Mouse (Mus musculus) splenic B cell, adult 2 months (primary cell): Measurements from ENCODE around the gene Cul9.

Experiments
- DNase-seq: peaks from one replicate; pipeline ENCODE4 v3.0.0-alpha.2; 2011; ENCODE audit warnings: low read depth, low spot score
- H3K27me3 ChIP-seq: 2 replicates; pipeline ENCODE4 v1.6.1; 2012; ENCODE audit warnings: mild to moderate bottlenecking, low read length, moderate library complexity, mixed read lengths; ENCODE audit not compliant: control insufficient read depth, poor library complexity, insufficient read depth, severe bottlenecking
- H3K36me3 ChIP-seq: 2 replicates; pipeline ENCODE4 v1.6.1; 2012; ENCODE audit warnings: mild to moderate bottlenecking, low read length, moderate library complexity, mixed read lengths; ENCODE audit not compliant: control insufficient read depth, poor library complexity, insufficient read depth, severe bottlenecking

Gene Cul9

GRCm38 (mm10) chr17:46546995-46547394 lies 807 bp upstream of the Cul9 start:
- DNase-seq = no peak
- no peaks in the 10 kb centered on the region; the same call in 1 of the 2 replicates for H3K36me3 ChIP-seq
- H3K27me3 ChIP-seq = no peaks in the 10 kb centered on the region

GRCm38 (mm10) chr17:46546591-46546990 lies 403 bp upstream of the Cul9 start:
- Histone ChIP-seq H3K36me3 (no peaks in the 10 kb centered on the region; the same call in 1 of the 2 replicates), H3K27me3 (no peaks in the 10 kb centered on the region)
- DNase-seq = no peak

DNA sequence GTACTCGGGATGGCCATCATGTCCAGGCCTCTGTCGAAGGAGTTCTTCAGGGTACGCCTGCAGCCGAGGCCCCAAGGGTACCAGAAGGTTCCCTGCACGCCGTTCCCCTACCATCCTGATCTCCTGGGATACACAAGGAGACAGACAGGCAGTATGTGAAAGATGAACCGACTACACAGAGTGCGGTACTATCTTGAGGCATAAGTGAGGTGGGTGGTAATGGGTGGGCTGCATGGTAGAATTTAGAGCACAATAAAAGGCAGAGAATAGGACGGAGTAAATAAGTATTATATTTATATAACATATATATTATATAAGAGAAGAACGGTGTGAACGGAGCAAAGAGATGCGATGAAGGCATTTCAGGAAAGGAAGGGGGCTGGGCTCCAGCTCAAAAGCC lies 2.5 kb downstream of the Cul9 start:
- DNase-seq = no peak
- Histone ChIP-seq H3K36me3 (no peaks in the 10 kb centered on the region; the same call in 1 of the 2 replicates), H3K27me3 (no peaks in the 10 kb centered on the region)

DNA sequence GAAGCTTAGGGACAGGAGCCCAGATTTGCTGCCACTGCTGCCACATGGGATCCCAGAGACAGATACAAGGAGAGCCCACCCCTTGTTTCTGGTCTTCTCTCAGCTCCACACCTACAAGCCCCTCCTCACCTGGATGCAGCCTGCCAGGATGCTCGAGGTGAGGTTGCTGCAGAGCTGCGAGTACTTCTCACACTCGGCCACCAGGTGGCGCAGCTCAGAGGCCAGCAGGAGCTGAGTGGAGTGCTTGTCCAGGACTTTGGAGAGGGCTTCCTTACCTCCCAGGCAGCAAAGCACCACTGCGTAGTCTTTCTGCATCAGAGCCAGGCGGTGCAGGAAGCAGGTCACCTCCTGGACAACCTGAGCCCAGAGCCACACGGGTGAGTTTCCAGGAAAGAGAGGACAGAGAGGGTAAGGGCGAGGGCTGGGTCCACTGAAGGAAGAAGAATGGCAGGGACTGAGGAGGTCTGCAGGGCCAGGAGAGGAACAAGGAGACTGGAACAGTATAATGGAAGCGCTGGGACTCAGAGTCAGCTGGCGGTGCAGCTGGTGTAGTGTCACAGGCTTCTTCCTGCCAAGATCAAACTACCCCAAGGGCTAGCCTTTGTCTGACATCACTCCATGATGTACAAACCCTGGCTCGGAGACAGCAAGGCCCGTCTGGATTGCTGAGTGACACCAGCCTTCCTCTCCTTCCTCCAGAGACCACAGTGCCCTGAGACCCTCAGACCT lies 20.4 kb downstream of the Cul9 start:
- peak; percentile 74 for DNase-seq
- no peaks in the 10 kb centered on the region for H3K36me3 ChIP-seq
- no peaks in the 10 kb centered on the region for H3K27me3 ChIP-seq

DNA sequence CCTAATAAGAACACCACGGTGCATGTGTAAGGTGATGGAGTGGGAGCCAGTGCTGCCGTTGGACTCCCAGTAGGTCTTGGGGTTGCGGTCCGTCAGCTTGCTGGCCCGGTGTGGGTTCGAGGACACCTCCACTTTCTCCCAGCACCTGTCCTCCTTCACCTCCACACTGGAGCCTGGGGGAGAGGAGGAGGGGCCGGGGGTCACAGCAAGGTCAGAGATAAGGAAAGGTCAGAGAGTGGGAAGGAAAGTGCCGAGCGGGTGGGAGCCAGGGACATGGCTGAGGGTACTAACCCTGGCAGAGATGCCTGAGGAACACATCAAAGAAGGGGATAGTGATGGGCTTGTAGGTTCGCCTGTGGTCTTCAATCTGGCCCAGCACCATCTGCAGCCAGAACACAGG lies 21.1 kb downstream of the Cul9 start:
- no peaks in the 10 kb centered on the region for H3K36me3 ChIP-seq
- no peak for DNase-seq

GRCm38 (mm10) chr17:46521963-46522668 lies 24.1 kb downstream of the Cul9 start:
- DNase-seq = no peak

More for the DNA sequence above, 21.1 kb downstream of the Cul9 start:
- H3K27me3 ChIP-seq = no peaks in the 10 kb centered on the region

DNA sequence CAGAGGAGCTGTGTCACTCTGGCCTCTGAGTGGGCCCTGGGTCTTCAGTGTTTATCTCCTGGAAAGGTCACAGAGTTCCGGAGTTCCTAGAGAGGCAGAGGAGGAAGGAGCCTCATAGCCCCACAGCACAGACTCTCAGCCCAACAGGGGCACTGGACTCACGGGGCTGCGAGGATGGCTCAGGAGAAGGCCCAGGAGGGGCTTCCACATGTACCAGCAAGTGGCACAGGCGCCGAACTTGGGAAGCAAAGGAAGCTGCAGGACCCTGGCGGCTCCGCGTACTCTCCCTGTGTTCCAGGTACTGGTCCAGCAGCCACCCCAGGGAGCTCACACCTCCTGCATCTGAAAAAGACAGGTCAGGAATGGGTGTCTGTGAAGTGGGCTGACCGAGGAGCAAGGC lies 25.0 kb downstream of the Cul9 start:
- no peak for DNase-seq
- no peaks in the 10 kb centered on the region for H3K36me3 ChIP-seq
- no peaks in the 10 kb centered on the region for H3K27me3 ChIP-seq

More at GRCm38 (mm10) chr17:46521963-46522668, 24.1 kb downstream of the Cul9 start:
- no peaks in the 10 kb centered on the region for H3K36me3 ChIP-seq
- no peaks in the 10 kb centered on the region for H3K27me3 ChIP-seq

GRCm38 (mm10) chr17:46520385-46520979 lies 25.7 kb downstream of the Cul9 start:
- Histone ChIP-seq H3K36me3 (no peaks in the 10 kb centered on the region), H3K27me3 (no peaks in the 10 kb centered on the region)
- DNase-seq = no peak

- DNase-seq = no peak
- no peaks in the 10 kb centered on the region for H3K27me3 ChIP-seq
- H3K36me3 ChIP-seq = no peaks in the 10 kb centered on the region
These were observed 26.2 kb downstream of the Cul9 start for GRCm38 (mm10) chr17:46519971-46520370.

DNA sequence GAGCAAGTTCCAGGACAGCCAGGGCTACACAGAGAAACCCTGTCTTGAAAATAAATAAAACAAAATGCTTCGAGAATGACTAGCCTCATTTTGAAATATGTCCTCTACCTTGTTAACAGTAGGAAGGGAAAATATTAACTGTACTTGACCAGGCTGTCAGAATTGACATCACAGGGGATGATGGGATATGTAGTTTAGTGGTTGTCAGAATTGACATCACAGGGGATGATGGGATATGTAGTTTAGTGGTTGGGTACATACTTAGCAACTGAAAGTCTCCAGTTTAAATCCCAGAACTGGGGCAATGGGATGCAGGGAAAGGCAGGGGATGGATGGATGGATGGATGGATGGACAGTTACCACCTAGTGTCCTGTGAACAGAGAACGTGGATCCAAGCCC lies 32.9 kb downstream of the Cul9 start:
- DNase-seq = no peak
- H3K27me3 ChIP-seq = no peaks in the 10 kb centered on the region
- H3K36me3 ChIP-seq = no peaks in the 10 kb centered on the region

GRCm38 (mm10) chr17:46511059-46511710 lies 35.0 kb downstream of the Cul9 start:
- no peaks in the 10 kb centered on the region for H3K36me3 ChIP-seq
- DNase-seq = peak; percentile 36
- H3K27me3 ChIP-seq = no peaks in the 10 kb centered on the region

GRCm38 (mm10) chr17:46505617-46506016 lies 40.6 kb downstream of the Cul9 start:
- Histone ChIP-seq H3K36me3 (no peaks in the 10 kb centered on the region), H3K27me3 (no peaks in the 10 kb centered on the region)
- DNase-seq = no peak

- H3K27me3 ChIP-seq = no peaks in the 10 kb centered on the region
- no peaks in the 10 kb centered on the region for H3K36me3 ChIP-seq
- DNase-seq = no peak
These were observed 42.1 kb downstream of the Cul9 start for GRCm38 (mm10) chr17:46503847-46504638.

DNA sequence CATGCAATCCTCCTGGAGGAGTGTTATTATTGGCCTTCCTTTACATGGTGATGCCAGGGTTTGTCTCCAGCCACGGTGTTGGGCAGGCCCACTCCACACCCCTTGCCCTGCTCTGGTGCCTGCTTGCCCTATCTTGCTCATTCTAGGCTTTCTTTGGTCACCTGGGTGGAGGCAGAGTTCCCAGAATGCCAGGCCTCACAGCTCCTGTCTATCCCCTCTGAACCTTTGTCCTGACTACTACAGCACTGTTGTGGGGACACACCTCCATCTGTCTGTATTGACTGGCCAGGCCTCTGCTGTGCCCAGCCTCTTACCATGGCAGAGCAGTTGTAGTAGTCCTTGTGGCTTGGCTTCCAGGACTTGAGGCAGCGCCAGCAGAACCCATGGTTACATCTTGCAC lies 43.4 kb downstream of the Cul9 start:
- Histone ChIP-seq H3K27me3 (no peaks in the 10 kb centered on the region), H3K36me3 (no peaks in the 10 kb centered on the region)
- DNase-seq = no peak
